In genomic region chr13:32610970-32611369, GRCm38 (mm10) we compare ENCODE assay signal across 13 mouse cellular contexts.
DNase-seq lines count a peak whose midpoint lies in the region; ATAC-seq and TF ChIP-seq lines count a peak whose summit lies in the region.
"Had no signal": no experiment of that assay in that cellular context is flagged by ENCODE, and none has a peak within 500 bp of the region (broad histone marks: within the 10 kb centered on the region; RNA-seq: fewer than 3 reads in every experiment).

No protein-coding gene starts in this region.

- H3K9ac ChIP-seq in intestine, embryonic 14.5 days (ENCODE audit: low read length) = no peak overlapping the region
- no peak overlapping the region for H3K9ac ChIP-seq in intestine, postnatal 0 days (ENCODE audit: low read depth, low read length)
- no peak overlapping the region for H3K9ac ChIP-seq in limb, embryonic 12.5 days (replicated peaks)
- no peak overlapping the region for H3K9ac ChIP-seq in liver, postnatal 0 days (replicated peaks)
- H3K9ac ChIP-seq: neural tube, embryonic 12.5 days had no signal

- H3K9me3 ChIP-seq in intestine, embryonic 14.5 days (ENCODE audit: control insufficient read depth, low read length) = no peaks in the 10 kb centered on the region
- no peaks in the 10 kb centered on the region for H3K9me3 ChIP-seq in intestine, postnatal 0 days (ENCODE audit: control insufficient read depth)
- H3K9me3 ChIP-seq in limb, embryonic 12.5 days = no peaks in the 10 kb centered on the region
- no peaks in the 10 kb centered on the region for H3K9me3 ChIP-seq in liver, postnatal 0 days (ENCODE audit: low read length)
- H3K9me3 ChIP-seq: G1E; neural tube, embryonic 12.5 days had no signal

- no peaks in the 10 kb centered on the region for H3K27me3 ChIP-seq in intestine, embryonic 14.5 days (replicated peaks; ENCODE audit: control insufficient read depth, insufficient read depth, low read length)
- H3K27me3 ChIP-seq in intestine, postnatal 0 days (replicated peaks; ENCODE audit: control insufficient read depth, insufficient read depth, low read length) = no peaks in the 10 kb centered on the region
- peaks cover 4% of the 10 kb centered on the region; the same call in 1 of the 2 replicates for H3K27me3 ChIP-seq in limb, embryonic 12.5 days
- no peaks in the 10 kb centered on the region for H3K27me3 ChIP-seq in liver, postnatal 0 days (ENCODE audit: insufficient read depth, low read length)
- H3K27me3 ChIP-seq: neural tube, embryonic 12.5 days had no signal

- 0 out of 2 replicates have a peak, but pooled peaks have one; percentile 36 for ATAC-seq in intestine, embryonic 14.5 days (replicated peaks; ENCODE audit: low FRiP score, low TSS enrichment, low read depth)
- ATAC-seq in intestine, postnatal 0 days = no peak
- ATAC-seq in limb, embryonic 12.5 days (ENCODE audit: insufficient number of reproducible peaks, insufficient read depth, low FRiP score, low TSS enrichment, low read depth) = no peak
- no peak for ATAC-seq in liver, postnatal 0 days

- H3K4me3 ChIP-seq in intestine, embryonic 14.5 days (ENCODE audit: low read depth, low read length) = no peak overlapping the region
- no peak overlapping the region for H3K4me3 ChIP-seq in intestine, postnatal 0 days (ENCODE audit: low read depth, low read length)
- H3K4me3 ChIP-seq in limb, embryonic 12.5 days (replicated peaks) = no peak overlapping the region
- no peak overlapping the region for H3K4me3 ChIP-seq in liver, postnatal 0 days (ENCODE audit: low read depth, low read length)
- H3K4me3 ChIP-seq: neural tube, embryonic 12.5 days had no signal

- TF ChIP-seq CTCF in intestine, postnatal 0 days (IDR thresholded peaks at IDR 0.05; ENCODE audit: low read depth) = no peak
- TF ChIP-seq CTCF in liver, postnatal 0 days (IDR thresholded peaks at IDR 0.05; ENCODE audit: low read depth) = no peak

- DNase-seq in intestine, embryonic 14.5 days (ENCODE audit: low spot score) = no peak
- peak; percentile 85 for DNase-seq in 3T3-L1 (ENCODE audit: low read depth, low spot score)
- DNase-seq in NIH3T3 (ENCODE audit: low read depth) = peak; percentile 63
- no peak for DNase-seq in cerebellum, postnatal 14 days
- DNase-seq in liver, postnatal 0 days = no peak
- DNase-seq: cerebellum, adult 9-10 months; gastrocnemius, postnatal 14 days; kidney, postnatal 36 days; right cerebral cortex, adult 18-20 months had no signal

- H3K4me1 ChIP-seq in intestine, embryonic 14.5 days (replicated peaks; ENCODE audit: control insufficient read depth, insufficient read depth, low read length) = peaks cover 11% of the 10 kb centered on the region
- H3K4me1 ChIP-seq in intestine, postnatal 0 days (replicated peaks; ENCODE audit: control insufficient read depth, insufficient read depth, low read length) = no peaks in the 10 kb centered on the region
- H3K4me1 ChIP-seq in limb, embryonic 12.5 days (replicated peaks) = peaks cover 52% of the 10 kb centered on the region
- no peaks in the 10 kb centered on the region for H3K4me1 ChIP-seq in liver, postnatal 0 days (ENCODE audit: insufficient read depth)
- H3K4me1 ChIP-seq: neural tube, embryonic 12.5 days had no signal

- TF ChIP-seq EP300 in liver, postnatal 0 days (IDR thresholded peaks at IDR 0.05; ENCODE audit: low read depth) = no peak

- no peak overlapping the region for H3K4me2 ChIP-seq in intestine, embryonic 14.5 days (ENCODE audit: low read length)
- no peak overlapping the region for H3K4me2 ChIP-seq in intestine, postnatal 0 days (replicated peaks; ENCODE audit: low read depth)
- no peak overlapping the region for H3K4me2 ChIP-seq in limb, embryonic 12.5 days
- no peak overlapping the region for H3K4me2 ChIP-seq in liver, postnatal 0 days (ENCODE audit: low read depth, low read length)
- H3K4me2 ChIP-seq: neural tube, embryonic 12.5 days had no signal

- no peak overlapping the region for H3K27ac ChIP-seq in intestine, embryonic 14.5 days (ENCODE audit: low read depth)
- H3K27ac ChIP-seq in intestine, postnatal 0 days (ENCODE audit: low read depth, low read length) = no peak overlapping the region
- 0 out of 2 replicates have a peak overlapping the region, but pooled peaks have one; percentile 45 for H3K27ac ChIP-seq in limb, embryonic 12.5 days
- no peak overlapping the region for H3K27ac ChIP-seq in liver, postnatal 0 days (ENCODE audit: low read depth)
- H3K27ac ChIP-seq: neural tube, embryonic 12.5 days had no signal

- WGBS in intestine, embryonic 14.5 days = 17% methylated on average over 5 of the region's 5 CpGs
- WGBS in intestine, postnatal 0 days = 10% methylated on average over 5 of the region's 5 CpGs
- WGBS in limb, embryonic 12.5 days = 26% methylated on average over 5 of the region's 5 CpGs
- WGBS in liver, postnatal 0 days (ENCODE audit: insufficient replicate concordance) = 39% methylated on average over 5 of the region's 5 CpGs

- no peaks in the 10 kb centered on the region for H3K36me3 ChIP-seq in intestine, embryonic 14.5 days (ENCODE audit: control insufficient read depth, insufficient read depth, low read length)
- no peaks in the 10 kb centered on the region for H3K36me3 ChIP-seq in intestine, postnatal 0 days (ENCODE audit: control insufficient read depth, insufficient read depth)
- no peaks in the 10 kb centered on the region for H3K36me3 ChIP-seq in limb, embryonic 12.5 days
- no peaks in the 10 kb centered on the region for H3K36me3 ChIP-seq in liver, postnatal 0 days (replicated peaks; ENCODE audit: insufficient read depth, low read length)
- H3K36me3 ChIP-seq: G1E; neural tube, embryonic 12.5 days had no signal

Comparison
In these comparisons a context has a peak if more than half of its experiments do, and no peak if none do; other contexts are left out.
1. DNase-seq: peak in 3T3-L1 (single experiment) and NIH3T3 (single experiment); none in intestine, embryonic 14.5 days (single experiment), cerebellum, postnatal 14 days (0 of 2) and liver, postnatal 0 days (single experiment).